In genomic region chr10:75451036-75451786, GRCm38 (mm10) we compare ENCODE assay signal across 8 mouse cellular contexts. TPM values are rescaled to one million over a fixed set of nuclear protein-coding genes. Genes with fewer than 3 reads are reported as not detected.
DNase-seq lines count a peak whose midpoint lies in the region; ATAC-seq and TF ChIP-seq lines count a peak whose summit lies in the region.

No protein-coding gene starts in this region.

- no peak for TF ChIP-seq POLR2A in myocyte (IDR thresholded peaks at IDR 0.05; ENCODE audit: insufficient read length, low read depth)

- ATAC-seq in embryonic facial prominence, embryonic 15.5 days (ENCODE audit: insufficient number of reproducible peaks, low FRiP score, low TSS enrichment, low read depth) = peak; percentile 73; the same call in 1 of the 2 replicates
- peak; percentile 82 for ATAC-seq in heart, postnatal 0 days (ENCODE audit: insufficient read depth, low read depth)

- no peaks in the 10 kb centered on the region for H3K79me2 ChIP-seq in myocyte (ENCODE audit: control insufficient read depth, insufficient read depth)

- H3ac ChIP-seq in myocyte (ENCODE audit: control insufficient read depth, insufficient read length) = no peak overlapping the region

- no peaks in the 10 kb centered on the region for H3K36me3 ChIP-seq in embryonic facial prominence, embryonic 15.5 days
- H3K36me3 ChIP-seq in heart, postnatal 0 days (replicated peaks; ENCODE audit: control insufficient read depth, insufficient read depth, low read length) = no peaks in the 10 kb centered on the region
- H3K36me3 ChIP-seq in myocyte (ENCODE audit: control insufficient read depth, insufficient read depth) = no peaks in the 10 kb centered on the region

- peak overlapping the region; percentile 48 for H3K27ac ChIP-seq in embryonic facial prominence, embryonic 15.5 days (replicated peaks)
- H3K27ac ChIP-seq in heart, postnatal 0 days (ENCODE audit: low read depth) = peak overlapping the region; percentile 88

- H3K9ac ChIP-seq in embryonic facial prominence, embryonic 15.5 days = no peak overlapping the region
- no peak overlapping the region for H3K9ac ChIP-seq in heart, postnatal 0 days (replicated peaks; ENCODE audit: low read depth, low read length)

- 52% methylated on average over 10 of the region's 10 CpGs for WGBS in embryonic facial prominence, embryonic 15.5 days
- WGBS in heart, postnatal 0 days = 10% methylated on average over 10 of the region's 10 CpGs

- DNase-seq in urinary bladder, postnatal 14 days (ENCODE audit: low spot score) = peak; percentile 58
- no peak for DNase-seq in urinary bladder, postnatal 36 days (ENCODE audit: low spot score in 2 of 2)
- peak; percentile 93 for DNase-seq in heart, postnatal 0 days (ENCODE audit: low spot score)
- peak; percentile 92 to 93 for DNase-seq in kidney, postnatal 36 days
- DNase-seq in spleen, adult 12 weeks (ENCODE audit: low spot score) = no peak
- no peak for DNase-seq in natural killer cell, adult 2 months (ENCODE audit: low spot score in 2 of 2)

- no peak overlapping the region for H3K4me2 ChIP-seq in embryonic facial prominence, embryonic 15.5 days (replicated peaks)
- peak overlapping the region; percentile 0; the same call in 1 of the 2 replicates for H3K4me2 ChIP-seq in heart, postnatal 0 days (ENCODE audit: low read depth, low read length)
- H3K4me2 ChIP-seq in myocyte (ENCODE audit: low read depth) = peak overlapping the region; percentile 26

- H3K9me3 ChIP-seq in embryonic facial prominence, embryonic 15.5 days (replicated peaks) = no peaks in the 10 kb centered on the region
- H3K9me3 ChIP-seq in heart, postnatal 0 days (replicated peaks; ENCODE audit: control insufficient read depth, low read length) = no peaks in the 10 kb centered on the region

- no peak for TF ChIP-seq CTCF in heart, postnatal 0 days (IDR thresholded peaks at IDR 0.05; ENCODE audit: low read depth)

- H3K4me1 ChIP-seq in embryonic facial prominence, embryonic 15.5 days = peaks cover 15% of the 10 kb centered on the region; the same call in 1 of the 2 replicates
- H3K4me1 ChIP-seq in heart, postnatal 0 days (ENCODE audit: control insufficient read depth, insufficient read depth) = peaks cover 54% of the 10 kb centered on the region

- TF ChIP-seq EP300 in heart, postnatal 0 days (IDR thresholded peaks at IDR 0.05; ENCODE audit: low read depth) = peak; percentile 69

- no peak overlapping the region for H3K4me3 ChIP-seq in embryonic facial prominence, embryonic 15.5 days (replicated peaks)
- H3K4me3 ChIP-seq in heart, postnatal 0 days (ENCODE audit: low read depth, low read length) = no peak overlapping the region
- no peak overlapping the region for H3K4me3 ChIP-seq in myocyte

- H3K27me3 ChIP-seq in embryonic facial prominence, embryonic 15.5 days = no peaks in the 10 kb centered on the region
- no peaks in the 10 kb centered on the region for H3K27me3 ChIP-seq in heart, postnatal 0 days (ENCODE audit: control insufficient read depth, insufficient read depth, low read length)
- H3K27me3 ChIP-seq in myocyte (ENCODE audit: control insufficient read depth, insufficient read depth, insufficient read length) = no peaks in the 10 kb centered on the region

TF ChIP-seq in myocyte, 11 proteins besides CTCF, POLR2A, EP300 and RAD21:
- TF ChIP-seq TCF3 (IDR thresholded peaks at IDR 0.05; ENCODE audit: insufficient read length, low read depth) (no peak), MAX (IDR thresholded peaks at IDR 0.05; ENCODE audit: low read depth) (no peak), MYOD1 (IDR thresholded peaks at IDR 0.05; ENCODE audit: control insufficient read depth in 1 of 3, insufficient read length in 2 of 3, low read depth in 2 of 3) (no peak), SRF (IDR thresholded peaks at IDR 0.05; ENCODE audit: control insufficient read depth, insufficient read length, low read depth) (no peak), CEBPB (IDR thresholded peaks at IDR 0.05; ENCODE audit: insufficient read depth, poor library complexity, severe bottlenecking) (no peak), TCF12 (IDR thresholded peaks at IDR 0.05; ENCODE audit: insufficient read depth, poor library complexity, severe bottlenecking) (no peak), E2F4 (IDR thresholded peaks at IDR 0.05; ENCODE audit: insufficient read depth) (no peak), USF1 (IDR thresholded peaks at IDR 0.05; ENCODE audit: low read depth) (no peak), POLR2AphosphoS2 (IDR thresholded peaks at IDR 0.05; ENCODE audit: insufficient read length, low read depth) (no peak), REST (IDR thresholded peaks at IDR 0.05; ENCODE audit: insufficient read depth, insufficient read length) (no peak)

RNA-seq across cellular contexts. Expression of gene Upb1, which starts 50.3 kb away (rescaled TPM):
- 2.2 and 2.6 TPM in 2 replicates for polyA plus RNA-seq in embryonic facial prominence, embryonic 15.5 days (2015; fragmentation: Nextera tagmentation; extraction: Ambion mirVana)
- total RNA-seq in heart, postnatal 0 days (2014; rRNA removed; ENCODE audit: low replicate concordance) = 0.66 TPM in 1 of 2 replicates, not detected in the other
- polyA plus RNA-seq in heart, postnatal 0 days (2015; fragmentation: Nextera tagmentation; extraction: Ambion mirVana) = 0.86 and 1.1 TPM in 2 replicates
- polyA plus RNA-seq in myocyte (2012; fragmentation: generic; extraction: Trizol) = 0.04 TPM

Comparison
In these comparisons a context has a peak if more than half of its experiments do, and no peak if none do; other contexts are left out.
1. DNase-seq: peak in urinary bladder, postnatal 14 days (single experiment), heart, postnatal 0 days (single experiment) and kidney, postnatal 36 days (2 of 2); none in urinary bladder, postnatal 36 days (0 of 2), spleen, adult 12 weeks (single experiment) and natural killer cell, adult 2 months (0 of 2).